Mouse (Mus musculus): ENCODE measurements at regions not wholly inside any gene's neighbourhood (a gene's known extent, or its start where the extent isn't known, plus 50 kb on each side); places are given as distances from the start of the nearest gene placed in this dataset.

DNA sequence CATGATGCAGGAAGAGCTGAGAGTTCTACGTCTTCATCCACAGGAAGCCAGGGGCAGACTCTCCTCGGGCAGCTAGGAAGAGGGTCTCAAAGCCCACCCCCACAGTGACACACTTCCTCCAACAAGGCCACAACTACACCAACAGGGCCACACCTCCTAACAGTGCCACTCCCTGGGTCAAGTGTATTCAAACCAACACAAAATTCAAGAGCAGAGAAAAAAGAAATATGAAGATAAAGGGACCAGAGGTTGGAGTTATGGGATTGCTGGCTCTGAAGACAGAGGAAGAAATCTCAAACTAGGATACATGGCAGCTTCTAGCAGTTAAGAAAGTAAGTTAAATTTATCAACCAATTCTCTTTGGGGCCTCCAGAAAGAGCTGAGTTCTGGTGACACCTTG, 90.7 kb upstream of the Cpsf6 start:
- no peak for TF ChIP-seq HCFC1 (IDR thresholded peaks at IDR 0.05; ENCODE audit: low read depth, low read length)
- no peak for DNase-seq (ENCODE audit: extremely low read depth)
- H3K79me2 ChIP-seq (replicated peaks; ENCODE audit: control insufficient read depth, extremely low read depth, insufficient read depth, poor library complexity, severe bottlenecking), result no peaks in the 10 kb centered on the region
- peaks cover 0 to 15% of the 10 kb centered on the region in 2 experiments; a peak in 2 of 4 replicates for H3K4me1 ChIP-seq (ENCODE audit: control insufficient read depth in 1 of 2, insufficient read depth in 2 of 2)
- H3K4me3 ChIP-seq (replicated peaks in 1 of 3; ENCODE audit: low read depth in 2 of 3, low read length in 2 of 3, poor library complexity in 1 of 3), result no peak overlapping the region
- no peaks in the 10 kb centered on the region for H3K27me3 ChIP-seq (replicated peaks)
- dilution Hi-C loops (cut with MboI; ENCODE audit: extremely low pct_ligation_motif_present, extremely low pct_unique_long_range_greater_than_20kb, low sequenced_read_pairs), result no loop called here
- H3K27ac ChIP-seq (ENCODE audit: insufficient read depth, low read depth), result no peak overlapping the region
- peaks cover 12% of the 10 kb centered on the region for H3K9me3 ChIP-seq (replicated peaks; ENCODE audit: low read length)
- H3K36me3 ChIP-seq (replicated peaks in 1 of 2; ENCODE audit: control insufficient read depth in 1 of 2, insufficient read depth in 1 of 2, low read length in 1 of 2), result no peaks in the 10 kb centered on the region
- in situ Hi-C loops (cut with MboI; ENCODE audit: low pct_ligation_motif_present, low pct_unique_long_range_greater_than_20kb, low sequenced_read_pairs), result no loop called here
- no peak overlapping the region for H3K9ac ChIP-seq (ENCODE audit: insufficient read depth, low read depth)
- no peak overlapping the region for H3K4me2 ChIP-seq (ENCODE audit: insufficient read depth, low read depth, poor library complexity, severe bottlenecking)

DNA sequence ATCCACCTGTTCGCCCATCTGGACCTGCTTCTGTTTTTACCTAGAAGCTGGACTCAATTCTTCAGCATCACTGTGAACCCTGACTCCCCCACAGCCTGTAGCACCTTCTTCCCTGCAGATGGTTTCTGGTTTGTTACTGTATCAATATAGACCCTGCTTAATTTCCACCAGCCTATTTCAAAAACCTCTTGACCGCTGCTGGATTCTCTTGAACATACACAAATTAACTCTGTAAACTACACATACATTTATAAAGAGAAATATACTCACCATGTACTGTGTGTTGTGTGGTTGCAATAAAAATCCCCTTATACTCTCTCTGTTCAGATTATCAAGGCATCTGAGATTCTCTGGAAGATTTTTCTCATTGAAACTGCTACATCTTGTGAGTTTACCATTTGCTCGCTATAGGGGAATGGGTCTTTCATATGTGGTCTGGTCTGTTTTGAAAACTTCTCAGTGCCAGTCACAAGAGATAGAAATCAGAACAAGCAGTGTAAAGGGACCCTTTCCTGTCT, 89.8 kb upstream of the Cpsf6 start:
- Histone ChIP-seq H3K4me1 (ENCODE audit: control insufficient read depth in 1 of 2, insufficient read depth in 2 of 2) (peaks cover 0 to 15% of the 10 kb centered on the region in 2 experiments; a peak in 2 of 4 replicates), H3K4me3 (replicated peaks in 1 of 3; ENCODE audit: low read depth in 2 of 3, low read length in 2 of 3, poor library complexity in 1 of 3) (no peak overlapping the region), H3K27ac (ENCODE audit: insufficient read depth, low read depth) (no peak overlapping the region), H3K4me2 (ENCODE audit: insufficient read depth, low read depth, poor library complexity, severe bottlenecking) (no peak overlapping the region), H3K9ac (ENCODE audit: insufficient read depth, low read depth) (no peak overlapping the region), H3K79me2 (replicated peaks; ENCODE audit: control insufficient read depth, extremely low read depth, insufficient read depth, poor library complexity, severe bottlenecking) (no peaks in the 10 kb centered on the region), H3K27me3 (replicated peaks) (no peaks in the 10 kb centered on the region), H3K9me3 (replicated peaks; ENCODE audit: low read length) (peaks cover 12% of the 10 kb centered on the region), H3K36me3 (replicated peaks in 1 of 2; ENCODE audit: control insufficient read depth in 1 of 2, insufficient read depth in 1 of 2, low read length in 1 of 2) (no peaks in the 10 kb centered on the region)
- no peak for DNase-seq (ENCODE audit: extremely low read depth)
- in situ Hi-C loops (cut with MboI; ENCODE audit: low pct_ligation_motif_present, low pct_unique_long_range_greater_than_20kb, low sequenced_read_pairs), result no loop called here
- no peak for TF ChIP-seq PAX5 (IDR thresholded peaks at IDR 0.05; ENCODE audit: low read length)
- no peak for TF ChIP-seq CHD2 (IDR thresholded peaks at IDR 0.05; ENCODE audit: low read length)
- TF ChIP-seq JUND (conservative IDR thresholded peaks at IDR 0.05; ENCODE audit: low read depth, low read length), result no peak
- no peak for TF ChIP-seq ELF1 (IDR thresholded peaks at IDR 0.05; ENCODE audit: low read depth, low read length)
- no peak for TF ChIP-seq EP300 (IDR thresholded peaks at IDR 0.05; ENCODE audit: low read length)
- TF ChIP-seq BHLHE40 (IDR thresholded peaks at IDR 0.05; ENCODE audit: low read depth, low read length), result no peak
- no peak for TF ChIP-seq TBP (conservative IDR thresholded peaks at IDR 0.05; ENCODE audit: low read depth, low read length)
- no peak for TF ChIP-seq SIN3A (IDR thresholded peaks at IDR 0.05; ENCODE audit: low read length)
- TF ChIP-seq E2F4 (IDR thresholded peaks at IDR 0.05; ENCODE audit: insufficient replicate concordance, low read depth, low read length), result no peak
- no peak for TF ChIP-seq ZC3H11A (IDR thresholded peaks at IDR 0.05; ENCODE audit: low read depth, low read length)
- TF ChIP-seq POLR2A (IDR thresholded peaks at IDR 0.05; ENCODE audit: low read depth, low read length), result no peak
- no peak for TF ChIP-seq UBTF (IDR thresholded peaks at IDR 0.05; ENCODE audit: low read depth, low read length)
- no peak for TF ChIP-seq CHD1 (IDR thresholded peaks at IDR 0.05; ENCODE audit: low read depth, low read length)
- TF ChIP-seq RAD21 (IDR thresholded peaks at IDR 0.05; ENCODE audit: low read depth, low read length), result no peak
- TF ChIP-seq RCOR1 (conservative IDR thresholded peaks at IDR 0.05; ENCODE audit: low read depth, low read length), result no peak
- TF ChIP-seq MXI1 (IDR thresholded peaks at IDR 0.05; ENCODE audit: low read depth, low read length), result no peak
- dilution Hi-C loops (cut with MboI; ENCODE audit: extremely low pct_ligation_motif_present, extremely low pct_unique_long_range_greater_than_20kb, low sequenced_read_pairs), result no loop called here

All from CH12.LX (cell line).